Mouse (Mus musculus) limb, embryonic 10.5 days (tissue): ENCODE measurements around the gene Aph1c. TPM values are rescaled to one million over a fixed set of nuclear protein-coding genes. Genes with fewer than 3 reads are reported as not detected.
"Not testable (repeated sequence)": the region's sequence is repeated elsewhere in the genome, so short reads cannot be mapped to it uniquely, and the experiment has no call there.

Source experiments
- DNase-seq: peaks from one replicate; pipeline ENCODE4 v3.0.0-alpha.2; 2017; ENCODE audit warnings: low spot score
- H3K27ac ChIP-seq: fragments of 300-500 bp; sonication (generic); 2 replicates; pipeline ENCODE4 v1.5.1; 2016; ENCODE audit warnings: mild to moderate bottlenecking
- H3K27me3 ChIP-seq: fragments of 300-500 bp; sonication (generic); 2 replicates; pipeline ENCODE4 v1.6.1; 2016; ENCODE audit warnings: low read depth, mild to moderate bottlenecking; ENCODE audit not compliant: poor library complexity, severe bottlenecking
- H3K36me3 ChIP-seq: fragments of 300-500 bp; sonication (generic); 2 replicates; pipeline ENCODE4 v1.6.1; 2016; ENCODE audit warnings: mild to moderate bottlenecking, moderate library complexity
- H3K4me1 ChIP-seq: fragments of 300-500 bp; sonication (generic); 2 replicates; pipeline ENCODE4 v1.6.1; 2016
- H3K4me3 ChIP-seq: fragments of 300-500 bp; sonication (generic); 2 replicates; pipeline ENCODE4 v1.5.1; 2016; ENCODE audit warnings: mild to moderate bottlenecking, moderate library complexity
- H3K9me3 ChIP-seq: fragments of 300-500 bp; sonication (generic); replicated peaks from 2 replicates; pipeline ENCODE4 v1.6.1; 2016; ENCODE audit warnings: mild to moderate bottlenecking
- WGBS: fragments of 180-500 bp; shearing (Covaris S2); methylation state at CpG from one replicate; pipeline ENCODE4 v1.1.7; 2016; 5-methylcytosine and 5-hydroxymethylcytosine counted together
- polyA plus RNA-seq: library from polyadenylated mRNA; unstranded; fragments of >200 nt; fragmentation: Nextera tagmentation; extraction: Ambion mirVana; gene quantifications from 2 replicates; pipeline ENCODE4 v1.2.1, GENCODE M21; 2016

Aph1c gene
- polyA plus RNA-seq: 1.1 and 1.5 TPM in 2 replicates

DNA sequence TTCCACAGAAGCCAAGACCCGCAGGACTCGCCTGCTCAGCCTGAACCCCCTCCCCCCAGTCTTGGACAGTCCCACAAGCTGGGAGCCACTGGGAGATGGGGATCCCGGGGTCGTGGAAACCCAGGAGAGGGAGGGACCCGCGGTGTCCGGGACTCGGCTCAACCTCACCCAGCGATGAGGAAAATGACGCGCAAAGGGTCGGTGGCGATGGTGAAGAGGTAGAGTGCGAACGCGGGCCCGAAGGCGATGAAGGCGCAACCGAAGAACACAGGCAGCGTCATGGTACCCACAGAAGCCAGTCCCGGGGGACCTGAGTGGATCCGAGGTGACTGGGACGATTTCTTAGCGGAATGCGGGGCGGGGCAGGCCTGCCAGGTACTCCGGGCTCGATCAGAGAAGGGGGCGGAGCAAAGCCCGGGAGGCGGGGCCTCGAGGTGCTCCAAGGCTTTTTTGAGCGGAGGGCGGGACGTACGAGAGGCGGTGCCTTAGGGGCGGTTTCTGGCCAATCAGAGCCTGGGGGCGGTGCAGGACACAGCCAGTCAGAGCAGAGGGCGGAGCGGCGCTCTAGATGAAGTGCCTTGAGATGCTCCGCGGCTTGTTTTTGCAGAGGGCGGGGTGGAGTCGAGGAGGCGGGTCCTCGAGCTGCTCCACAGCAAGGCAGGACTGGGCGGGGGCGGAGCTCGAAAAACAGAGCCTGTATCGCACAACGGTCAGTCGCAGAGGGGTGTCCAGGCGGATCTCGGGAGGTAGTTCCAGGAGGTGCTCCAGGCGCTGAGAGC, at the start of gene Aph1c:
Gene Aph1c (minus strand): TSS at position 409 of the 779 bp plus-strand sequence.
- no peaks in the 10 kb centered on the region for H3K9me3 ChIP-seq
- WGBS: under 1% methylated on average over 58 of the region's 58 CpGs
- peaks cover 19% of the 10 kb centered on the region for H3K4me1 ChIP-seq
- H3K4me3 ChIP-seq: peak within 1 kb of the TSS; percentile 79
- DNase-seq: peak; percentile 97
- H3K27ac ChIP-seq: peak within 1 kb of the TSS; percentile 73
- H3K36me3 ChIP-seq: no peaks in the 10 kb centered on the region
- peaks cover 18% of the 10 kb centered on the region for H3K27me3 ChIP-seq

GRCm38 (mm10) chr9:66883500-66883899, 49.0 kb upstream of the Aph1c start:
- DNase-seq: no peak
- WGBS: 90% methylated on average over 5 of the region's 5 CpGs
- Histone ChIP-seq H3K4me3 (no peak overlapping the region), H3K27ac (no peak overlapping the region), H3K27me3 (no peaks in the 10 kb centered on the region), H3K4me1 (peaks cover 26% of the 10 kb centered on the region), H3K9me3 (no peaks in the 10 kb centered on the region), H3K36me3 (no peaks in the 10 kb centered on the region)

GRCm38 (mm10) chr9:66882406-66882821, 47.9 kb upstream of the Aph1c start:
- H3K4me1 ChIP-seq: peaks cover 22% of the 10 kb centered on the region
- 64% methylated on average over 8 of the region's 8 CpGs for WGBS
- H3K4me3 ChIP-seq: no peak overlapping the region
- H3K9me3 ChIP-seq: no peaks in the 10 kb centered on the region
- no peaks in the 10 kb centered on the region for H3K36me3 ChIP-seq
- H3K27me3 ChIP-seq: no peaks in the 10 kb centered on the region
- no peak overlapping the region for H3K27ac ChIP-seq
- no peak for DNase-seq

GRCm38 (mm10) chr9:66881858-66882257, 47.3 kb upstream of the Aph1c start:
- no peak overlapping the region for H3K27ac ChIP-seq
- H3K27me3 ChIP-seq: no peaks in the 10 kb centered on the region
- no peaks in the 10 kb centered on the region for H3K9me3 ChIP-seq
- DNase-seq: no peak
- peaks cover 16% of the 10 kb centered on the region for H3K4me1 ChIP-seq
- H3K36me3 ChIP-seq: no peaks in the 10 kb centered on the region
- no peak overlapping the region for H3K4me3 ChIP-seq
- WGBS: 80% methylated on average over 3 of the region's 3 CpGs

DNA sequence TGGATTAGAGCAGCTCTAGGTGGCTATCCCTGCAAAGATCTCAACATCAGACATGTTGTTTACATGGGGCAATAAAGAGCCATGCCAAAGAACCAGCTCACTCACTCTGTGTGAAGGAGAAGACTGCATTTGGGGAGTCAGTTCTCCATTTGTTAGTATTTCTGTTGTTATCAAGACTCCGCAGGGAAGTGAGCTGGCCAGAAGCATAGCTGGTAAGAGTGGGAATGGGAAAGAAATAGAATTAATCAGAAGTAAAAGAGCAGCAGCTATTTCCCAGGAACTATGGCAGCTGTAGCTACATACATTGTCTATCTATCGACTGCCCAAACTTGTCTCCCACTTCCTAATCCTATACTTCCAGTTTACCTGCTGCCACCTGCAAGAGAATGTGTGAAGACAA, 46.2 kb upstream of the Aph1c start:
- no peaks in the 10 kb centered on the region for H3K9me3 ChIP-seq
- H3K27ac ChIP-seq: no peak overlapping the region
- WGBS: 92% methylated on average over 2 of the region's 2 CpGs
- peaks cover 8% of the 10 kb centered on the region for H3K4me1 ChIP-seq
- no peak overlapping the region for H3K4me3 ChIP-seq
- peaks cover 4% of the 10 kb centered on the region for H3K36me3 ChIP-seq
- no peak for DNase-seq
- H3K27me3 ChIP-seq: no peaks in the 10 kb centered on the region

DNA sequence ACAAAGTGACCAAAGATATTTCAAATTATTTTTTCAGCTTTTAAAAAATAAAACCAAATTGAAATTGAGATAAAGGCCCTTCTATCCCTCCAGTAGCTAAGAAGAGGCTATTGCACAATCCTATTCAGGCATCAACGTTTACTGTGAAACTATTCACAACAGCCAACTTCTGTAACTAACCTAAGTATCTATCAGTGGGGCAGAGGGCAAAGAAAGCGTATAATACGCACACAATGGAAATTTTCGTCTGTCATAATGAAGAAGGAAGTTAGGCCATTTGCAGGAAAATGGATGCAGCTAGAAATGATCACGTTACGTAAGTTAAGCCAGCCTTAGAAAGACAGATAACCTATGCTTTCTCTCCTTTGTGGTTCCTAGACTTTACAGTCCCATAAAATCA, 45.0 kb upstream of the Aph1c start:
- Histone ChIP-seq H3K27me3 (no peaks in the 10 kb centered on the region), H3K36me3 (peaks cover 10% of the 10 kb centered on the region), H3K4me3 (no peak overlapping the region), H3K9me3 (0 out of 2 replicates have a peak, but pooled peaks cover 2% of the 10 kb centered on the region), H3K4me1 (peaks cover 8% of the 10 kb centered on the region), H3K27ac (no peak overlapping the region)
- DNase-seq: no peak
- 94% methylated on average over 6 of the region's 6 CpGs for WGBS

DNA sequence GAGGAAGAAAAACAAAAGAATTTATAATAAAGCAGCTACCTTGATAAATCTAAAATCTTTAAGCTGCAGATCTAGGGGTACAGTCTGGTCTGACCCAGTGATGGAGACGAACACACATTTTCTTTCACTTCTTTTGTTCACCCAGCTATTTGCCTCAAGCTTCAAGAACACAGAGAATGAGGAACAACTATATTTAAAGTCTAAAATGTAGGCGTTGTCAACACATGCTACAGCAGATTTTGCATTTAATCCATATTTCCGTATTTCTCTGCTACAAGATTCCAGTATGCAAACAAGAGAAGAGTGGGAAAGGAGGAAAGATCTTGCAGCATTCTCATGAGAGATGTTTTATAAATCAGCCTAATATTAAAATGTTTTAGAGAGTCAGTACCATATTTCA, 44.4 kb upstream of the Aph1c start:
- no peak for DNase-seq
- H3K4me1 ChIP-seq: peaks cover 8% of the 10 kb centered on the region
- WGBS: 94% methylated on average over 3 of the region's 3 CpGs

DNA sequence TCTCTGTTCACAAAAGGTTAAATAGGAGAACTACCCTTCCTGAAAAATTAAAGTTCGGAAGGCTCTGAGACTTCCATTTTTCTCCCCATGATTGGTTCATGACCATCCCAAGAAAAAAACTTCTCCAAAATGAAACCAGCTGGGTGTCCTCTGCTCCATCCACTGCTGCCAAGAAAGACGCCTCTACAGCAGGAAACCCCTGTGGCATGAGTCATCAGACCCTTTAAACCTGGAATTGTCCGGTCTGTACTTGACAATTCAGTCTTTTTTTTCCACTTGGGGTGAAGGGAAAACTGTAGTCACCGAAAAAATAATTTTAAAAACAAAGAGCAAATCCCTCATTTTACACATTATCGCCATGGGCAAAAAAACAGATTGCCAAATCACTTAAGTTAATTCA, 42.1 kb upstream of the Aph1c start:
- H3K4me3 ChIP-seq: no peak overlapping the region
- no peaks in the 10 kb centered on the region for H3K27me3 ChIP-seq
- H3K27ac ChIP-seq: no peak overlapping the region
- H3K36me3 ChIP-seq: peaks cover 11% of the 10 kb centered on the region
- DNase-seq: no peak
- no peaks in the 10 kb centered on the region for H3K4me1 ChIP-seq
- 91% methylated on average over 5 of the region's 5 CpGs for WGBS
- H3K9me3 ChIP-seq: 0 out of 2 replicates have a peak, but pooled peaks cover 3% of the 10 kb centered on the region

More for the DNA sequence above, 44.4 kb upstream of the Aph1c start:
- H3K36me3 ChIP-seq: peaks cover 11% of the 10 kb centered on the region
- H3K27ac ChIP-seq: no peak overlapping the region
- H3K9me3 ChIP-seq: 0 out of 2 replicates have a peak, but pooled peaks cover 3% of the 10 kb centered on the region
- no peak overlapping the region for H3K4me3 ChIP-seq
- H3K27me3 ChIP-seq: no peaks in the 10 kb centered on the region

GRCm38 (mm10) chr9:66874297-66874696, 39.8 kb upstream of the Aph1c start:
- WGBS: 95% methylated on average over 5 of the region's 5 CpGs
- Histone ChIP-seq H3K4me1 (no peaks in the 10 kb centered on the region), H3K36me3 (peaks cover 11% of the 10 kb centered on the region), H3K9me3 (0 out of 2 replicates have a peak, but pooled peaks cover 3% of the 10 kb centered on the region), H3K27ac (no peak overlapping the region), H3K4me3 (no peak overlapping the region), H3K27me3 (no peaks in the 10 kb centered on the region)
- DNase-seq: no peak

DNA sequence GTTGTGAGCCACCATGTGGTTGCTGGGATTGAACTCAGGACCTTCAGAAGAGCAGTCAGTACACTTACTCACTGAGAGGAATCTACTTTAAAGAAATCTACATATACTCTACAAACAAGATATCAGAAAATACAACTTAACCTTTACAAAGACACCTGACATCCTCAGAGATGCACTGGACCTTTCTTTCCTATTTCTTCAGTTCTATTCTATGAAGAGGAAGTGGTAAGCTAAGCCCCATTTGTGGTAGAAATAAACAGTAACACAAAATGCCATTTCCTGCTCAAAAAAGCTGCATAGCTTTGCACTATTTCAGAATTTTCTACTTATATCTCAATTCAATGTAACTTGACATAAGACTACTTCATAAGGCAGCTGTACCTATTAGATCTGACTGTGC, 39.0 kb upstream of the Aph1c start:
- no peaks in the 10 kb centered on the region for H3K4me1 ChIP-seq
- no peak for DNase-seq
- H3K9me3 ChIP-seq: 0 out of 2 replicates have a peak, but pooled peaks cover 3% of the 10 kb centered on the region
- peaks cover 11% of the 10 kb centered on the region for H3K36me3 ChIP-seq
- H3K27ac ChIP-seq: no peak overlapping the region
- no peak overlapping the region for H3K4me3 ChIP-seq
- H3K27me3 ChIP-seq: no peaks in the 10 kb centered on the region

GRCm38 (mm10) chr9:66873009-66873408, 38.5 kb upstream of the Aph1c start:
- H3K27ac ChIP-seq, H3K27me3 ChIP-seq, H3K9me3 ChIP-seq, H3K4me1 ChIP-seq, DNase-seq, H3K4me3 ChIP-seq: not testable (repeated sequence)
- 81% methylated on average over 2 of the region's 2 CpGs for WGBS
- H3K36me3 ChIP-seq: peaks cover 11% of the 10 kb centered on the region

GRCm38 (mm10) chr9:66872015-66872727, 37.6 kb upstream of the Aph1c start:
- no peaks in the 10 kb centered on the region for H3K27me3 ChIP-seq
- no peak overlapping the region for H3K27ac ChIP-seq
- peaks cover 11% of the 10 kb centered on the region for H3K36me3 ChIP-seq
- no peak for DNase-seq
- no peaks in the 10 kb centered on the region for H3K4me1 ChIP-seq
- 0 out of 2 replicates have a peak, but pooled peaks cover 3% of the 10 kb centered on the region for H3K9me3 ChIP-seq
- 88% methylated on average over 10 of the region's 10 CpGs for WGBS
- H3K4me3 ChIP-seq: no peak overlapping the region

DNA sequence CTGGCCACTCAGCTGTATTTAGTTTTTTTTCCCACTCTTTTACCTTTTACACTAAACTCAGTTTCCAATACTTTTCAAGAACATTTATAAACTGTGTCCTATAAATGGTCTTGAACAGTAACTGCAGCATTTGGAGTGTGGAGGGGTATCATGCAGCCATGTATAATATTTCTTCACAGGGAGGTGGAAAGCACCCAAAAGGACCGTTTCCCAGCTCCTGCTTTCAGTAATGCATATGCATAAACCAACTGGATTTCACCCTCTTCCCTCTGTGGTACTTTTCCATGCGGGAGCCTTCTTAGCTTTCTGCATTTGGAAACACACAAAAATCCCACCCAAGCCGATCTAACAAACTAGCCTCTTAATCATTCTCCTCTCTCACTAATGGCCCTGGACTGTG, 30.2 kb upstream of the Aph1c start:
- H3K9me3 ChIP-seq: no peaks in the 10 kb centered on the region
- DNase-seq: no peak
- no peaks in the 10 kb centered on the region for H3K27me3 ChIP-seq
- peaks cover 13% of the 10 kb centered on the region for H3K36me3 ChIP-seq
- H3K4me3 ChIP-seq: no peak overlapping the region
- 75% methylated on average over 3 of the region's 3 CpGs for WGBS
- peaks cover 7% of the 10 kb centered on the region; the same call in 1 of the 2 replicates for H3K4me1 ChIP-seq
- H3K27ac ChIP-seq: no peak overlapping the region
